In the genomic region with DNA sequence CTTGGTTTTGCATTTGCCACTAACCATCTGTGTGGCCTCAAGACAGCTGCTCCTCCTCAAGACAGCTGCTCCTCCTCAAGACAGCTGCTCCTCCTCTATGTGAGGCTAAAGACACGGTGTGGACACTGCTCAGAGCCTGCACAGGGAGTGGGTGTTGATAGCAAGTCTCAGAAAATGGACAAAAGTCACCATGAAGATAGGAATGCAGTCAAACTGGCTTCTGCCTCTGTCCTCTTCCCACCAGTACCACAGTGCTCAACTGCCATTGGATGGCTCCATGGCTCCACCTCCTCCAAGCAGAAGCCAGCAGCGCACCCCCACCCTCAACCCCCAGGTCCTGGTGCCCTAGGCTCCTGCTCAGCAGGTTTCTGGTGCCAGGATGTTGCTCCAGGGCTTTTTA, we compare ENCODE assay signal across 18 mouse cellular contexts. TPM values are rescaled to one million over a fixed set of nuclear protein-coding genes. Genes with fewer than 3 reads are reported as not detected.
DNase-seq lines count a peak whose midpoint lies in the region; ATAC-seq and TF ChIP-seq lines count a peak whose summit lies in the region.
"Had no signal": no experiment of that assay in that cellular context is flagged by ENCODE, and none has a peak within 500 bp of the region (broad histone marks: within the 10 kb centered on the region; RNA-seq: fewer than 3 reads in every experiment).

No protein-coding gene starts in this region.

- H3K9ac ChIP-seq in ES-Bruce4 (ENCODE audit: low read depth, poor library complexity, severe bottlenecking) = no peak overlapping the region
- H3K9ac ChIP-seq in intestine, embryonic 16.5 days (ENCODE audit: low read depth, low read length) = no peak overlapping the region
- no peak overlapping the region for H3K9ac ChIP-seq in forebrain, embryonic 13.5 days
- H3K9ac ChIP-seq: forebrain, embryonic 12.5 days had no signal

- 33% methylated on average over 2 of the region's 2 CpGs for WGBS in intestine, embryonic 16.5 days
- 64% methylated on average over 2 of the region's 2 CpGs for WGBS in forebrain, embryonic 13.5 days

- H3K27ac ChIP-seq in ES-Bruce4 (ENCODE audit: insufficient read depth, low read length) = no peak overlapping the region
- H3K27ac ChIP-seq in intestine, embryonic 16.5 days (ENCODE audit: low read length) = no peak overlapping the region
- no peak overlapping the region for H3K27ac ChIP-seq in forebrain, embryonic 13.5 days
- H3K27ac ChIP-seq: forebrain, embryonic 12.5 days; gastrocnemius, adult 2 months; macrophage had no signal

- no peaks in the 10 kb centered on the region for H3K27me3 ChIP-seq in ES-Bruce4 (ENCODE audit: control insufficient read depth, insufficient read depth, low read length, poor library complexity, severe bottlenecking)
- H3K27me3 ChIP-seq in intestine, embryonic 16.5 days (replicated peaks; ENCODE audit: control insufficient read depth, insufficient read depth, low read length) = no peaks in the 10 kb centered on the region
- H3K27me3 ChIP-seq in forebrain, embryonic 13.5 days = no peaks in the 10 kb centered on the region

- peak; percentile 82 for ATAC-seq in intestine, embryonic 16.5 days
- ATAC-seq in forebrain, embryonic 13.5 days = no peak

- 0 out of 2 replicates have a peak, but pooled peaks have one; percentile 53 for TF ChIP-seq EP300 in ES-Bruce4 (IDR thresholded peaks at IDR 0.05; ENCODE audit: insufficient read depth, low read depth, low read length)

- peak; percentile 47 to 55 for DNase-seq in heart, postnatal 10 days
- DNase-seq in heart, postnatal 25 days (ENCODE audit: low spot score) = no peak
- peak; percentile 29 for DNase-seq in left cerebral cortex, postnatal 4 days
- DNase-seq in left cerebral cortex, adult 18-20 months (ENCODE audit: low spot score in 2 of 2) = no peak
- no peak for DNase-seq in T-cell, adult 2 months (ENCODE audit: low spot score)
- DNase-seq: adrenal gland, postnatal 10 days; gastrocnemius, adult 2 months; heart, adult 18-20 months; heart, postnatal 4 days; liver; midbrain, embryonic 14.5 days; right cerebral cortex, postnatal 14 days had no signal

- H3K4me3 ChIP-seq in ES-Bruce4 (ENCODE audit: low read depth, low read length) = no peak overlapping the region
- no peak overlapping the region for H3K4me3 ChIP-seq in intestine, embryonic 16.5 days (ENCODE audit: low read length)
- no peak overlapping the region for H3K4me3 ChIP-seq in forebrain, embryonic 13.5 days
- H3K4me3 ChIP-seq: forebrain, embryonic 12.5 days; gastrocnemius, adult 2 months had no signal

- intact Hi-C loops in heart, postnatal 10 days (cut with DNase I) = no loop called here
- intact Hi-C loops in heart, postnatal 25 days (cut with DNase I) = no loop called here
- intact Hi-C loops in left cerebral cortex, postnatal 4 days (cut with DNase I) = no loop called here

- no peak overlapping the region for H3K4me2 ChIP-seq in intestine, embryonic 16.5 days (ENCODE audit: low read depth, low read length)
- no peak overlapping the region for H3K4me2 ChIP-seq in forebrain, embryonic 13.5 days
- H3K4me2 ChIP-seq: forebrain, embryonic 12.5 days had no signal

- no peaks in the 10 kb centered on the region for H3K4me1 ChIP-seq in ES-Bruce4 (ENCODE audit: control insufficient read depth, insufficient read depth, low read length)
- H3K4me1 ChIP-seq in intestine, embryonic 16.5 days (ENCODE audit: control insufficient read depth, insufficient read depth, low read length) = peaks cover 10% of the 10 kb centered on the region; the same call in 1 of the 2 replicates
- H3K4me1 ChIP-seq in forebrain, embryonic 13.5 days = peaks cover 17% of the 10 kb centered on the region

- TF ChIP-seq POLR2A in ES-Bruce4 (IDR thresholded peaks at IDR 0.05; ENCODE audit: insufficient read depth, low read length) = no peak

- H3K36me3 ChIP-seq in ES-Bruce4 (ENCODE audit: control insufficient read depth, insufficient read depth, low read length, poor library complexity, severe bottlenecking) = no peaks in the 10 kb centered on the region
- no peaks in the 10 kb centered on the region for H3K36me3 ChIP-seq in intestine, embryonic 16.5 days (ENCODE audit: control insufficient read depth, insufficient read depth, low read length)
- no peaks in the 10 kb centered on the region for H3K36me3 ChIP-seq in forebrain, embryonic 13.5 days (ENCODE audit: poor library complexity, severe bottlenecking)
- H3K36me3 ChIP-seq: forebrain, embryonic 12.5 days had no signal

- 0 out of 2 replicates have a peak, but pooled peaks cover 3% of the 10 kb centered on the region for H3K9me3 ChIP-seq in ES-Bruce4 (replicated peaks; ENCODE audit: control insufficient read depth, insufficient read depth, low read length, poor library complexity, severe bottlenecking)
- H3K9me3 ChIP-seq in intestine, embryonic 16.5 days (ENCODE audit: control insufficient read depth, low read length) = peaks cover 5% of the 10 kb centered on the region; the same call in 1 of the 2 replicates
- peaks cover 7% of the 10 kb centered on the region; the same call in 1 of the 2 replicates for H3K9me3 ChIP-seq in forebrain, embryonic 13.5 days (replicated peaks)
- H3K9me3 ChIP-seq: forebrain, embryonic 12.5 days had no signal

- no peak for TF ChIP-seq CTCF in ES-Bruce4 (IDR thresholded peaks at IDR 0.05; ENCODE audit: low read depth, low read length)

RNA-seq across cellular contexts. Expression of gene Lyzl4, which starts 52.4 kb away (rescaled TPM):
- total RNA-seq in heart, postnatal 10 days (2021) = not detected
- total RNA-seq in heart, postnatal 25 days (2021) = not detected
- under 1 TPM; 0.42 to 0.98 TPM for total RNA-seq in left cerebral cortex, postnatal 4 days (2021)
- 1 to 10 TPM; 1.4 to 1.8 TPM for total RNA-seq in left cerebral cortex, adult 18-20 months (2021)
- not detected in 2 replicates for polyA plus RNA-seq in ES-Bruce4 (2011; ENCODE audit: insufficient read depth, insufficient read length, low read depth, missing spikeins)
- not detected in 2 replicates for polyA plus RNA-seq in intestine, embryonic 16.5 days (2015; fragmentation: Nextera tagmentation; extraction: Ambion mirVana)
- polyA plus RNA-seq in forebrain, embryonic 13.5 days (2015; fragmentation: Nextera tagmentation; extraction: Ambion mirVana) = not detected in 2 replicates
- total RNA-seq: gastrocnemius, adult 2 months; heart, adult 18-20 months had no signal
- polyA plus RNA-seq: embryonic facial prominence, embryonic 11.5 days; forebrain, embryonic 12.5 days; midbrain, embryonic 14.5 days had no signal

RNA-seq across cellular contexts. Expression of gene Vipr1, which starts 53.0 kb away (rescaled TPM):
- total RNA-seq in heart, postnatal 10 days (2021) = under 1 TPM; 0.86 to 0.89 TPM
- 1 to 10 TPM; 1.4 to 2.1 TPM for total RNA-seq in heart, postnatal 25 days (2021)
- 1 to 10 TPM; 3.1 to 5.5 TPM for total RNA-seq in left cerebral cortex, postnatal 4 days (2021)
- total RNA-seq in left cerebral cortex, adult 18-20 months (2021) = 10 to 100 TPM; 22.1 to 35.8 TPM
- 0.23 and 0.28 TPM in 2 replicates for polyA plus RNA-seq in ES-Bruce4 (2011; ENCODE audit: insufficient read depth, insufficient read length, low read depth, missing spikeins)
- polyA plus RNA-seq in intestine, embryonic 16.5 days (2015; fragmentation: Nextera tagmentation; extraction: Ambion mirVana) = 6.8 and 8.9 TPM in 2 replicates
- 0.37 and 0.59 TPM in 2 replicates for polyA plus RNA-seq in forebrain, embryonic 13.5 days (2015; fragmentation: Nextera tagmentation; extraction: Ambion mirVana)

Comparison
In these comparisons a context has a peak if more than half of its experiments do, and no peak if none do; other contexts are left out.
1. DNase-seq: peak in heart, postnatal 10 days (2 of 2) and left cerebral cortex, postnatal 4 days (single experiment); none in heart, postnatal 25 days (single experiment), left cerebral cortex, adult 18-20 months (0 of 2) and T-cell, adult 2 months (single experiment).